Mouse (Mus musculus) embryonic facial prominence, embryonic 15.5 days (tissue): ENCODE measurements around the gene Cdc42ep5. TPM values are rescaled to one million over a fixed set of nuclear protein-coding genes. Genes with fewer than 3 reads are reported as not detected.

Experiments
- ATAC-seq: fragments of 200-750 bp; cut with Nextera tagmentation; 2 replicates; pipeline ENCODE4 v1.8.0; 2017; ENCODE audit warnings: low read depth, moderate TSS enrichment; ENCODE audit not compliant: insufficient number of reproducible peaks, low FRiP score, low TSS enrichment
- H3K27ac ChIP-seq: fragments of 300-500 bp; sonication (generic); replicated peaks from 2 replicates; pipeline ENCODE4 v1.5.1; 2015; ENCODE audit warnings: mild to moderate bottlenecking, inconsistent platforms
- H3K27me3 ChIP-seq: fragments of 300-500 bp; sonication (generic); 2 replicates; pipeline ENCODE4 v1.6.1; 2015; ENCODE audit warnings: inconsistent platforms
- H3K36me3 ChIP-seq: fragments of 300-500 bp; sonication (generic); 2 replicates; pipeline ENCODE4 v1.6.1; 2015; ENCODE audit warnings: mild to moderate bottlenecking, inconsistent platforms
- H3K4me1 ChIP-seq: fragments of 300-500 bp; sonication (generic); 2 replicates; pipeline ENCODE4 v1.6.1; 2015; ENCODE audit warnings: inconsistent platforms
- H3K4me2 ChIP-seq: fragments of 300-500 bp; sonication (generic); replicated peaks from 2 replicates; pipeline ENCODE4 v1.6.1; 2015; ENCODE audit warnings: mild to moderate bottlenecking, inconsistent platforms
- H3K4me3 ChIP-seq: fragments of 300-500 bp; sonication (generic); replicated peaks from 2 replicates; pipeline ENCODE4 v1.5.1; 2015; ENCODE audit warnings: mild to moderate bottlenecking, inconsistent platforms
- H3K9ac ChIP-seq: fragments of 300-500 bp; sonication (generic); 2 replicates; pipeline ENCODE4 v1.6.1; 2015; ENCODE audit warnings: inconsistent platforms
- H3K9me3 ChIP-seq: fragments of 300-500 bp; sonication (generic); replicated peaks from 2 replicates; pipeline ENCODE4 v1.6.1; 2016; ENCODE audit warnings: inconsistent platforms
- WGBS: fragments of 180-500 bp; shearing (Covaris S2); methylation state at CpG from one replicate; pipeline ENCODE4 v1.1.7; 2015; 5-methylcytosine and 5-hydroxymethylcytosine counted together
- polyA plus RNA-seq: library from polyadenylated mRNA; unstranded; fragments of >200 nt; fragmentation: Nextera tagmentation; extraction: Ambion mirVana; gene quantifications from 2 replicates; pipeline ENCODE4 v1.2.1, GENCODE M21; 2015

Cdc42ep5 gene
- polyA plus RNA-seq, 1 experiment from 2014 or later = 63.2 TPM

GRCm38 (mm10) chr7:4123732-4124131, 40.9 kb downstream of the Cdc42ep5 start:
- H3K36me3 ChIP-seq = no peaks in the 10 kb centered on the region

GRCm38 (mm10) chr7:4122783-4123182, 41.9 kb downstream of the Cdc42ep5 start:
- peaks cover 21% of the 10 kb centered on the region for H3K27me3 ChIP-seq
- H3K4me1 ChIP-seq = peaks cover 27% of the 10 kb centered on the region
- no peak for ATAC-seq
- 81% methylated on average over 10 of the region's 10 CpGs for WGBS
- H3K27ac ChIP-seq = no peak overlapping the region
- no peak overlapping the region for H3K4me3 ChIP-seq
- no peak overlapping the region for H3K4me2 ChIP-seq
- H3K9ac ChIP-seq = no peak overlapping the region
- no peaks in the 10 kb centered on the region for H3K36me3 ChIP-seq
- H3K9me3 ChIP-seq = no peaks in the 10 kb centered on the region

More at GRCm38 (mm10) chr7:4123732-4124131, 40.9 kb downstream of the Cdc42ep5 start:
- ATAC-seq = no peak
- Histone ChIP-seq H3K4me3 (no peak overlapping the region), H3K4me1 (peaks cover 27% of the 10 kb centered on the region), H3K9me3 (no peaks in the 10 kb centered on the region), H3K9ac (no peak overlapping the region), H3K27me3 (peaks cover 16% of the 10 kb centered on the region), H3K27ac (no peak overlapping the region), H3K4me2 (no peak overlapping the region)
- WGBS = 48% methylated on average over 1 of the region's 1 CpGs

GRCm38 (mm10) chr7:4122076-4122768, 42.4 kb downstream of the Cdc42ep5 start:
- Histone ChIP-seq H3K9me3 (no peaks in the 10 kb centered on the region), H3K36me3 (no peaks in the 10 kb centered on the region), H3K27ac (no peak overlapping the region), H3K27me3 (peaks cover 21% of the 10 kb centered on the region), H3K9ac (no peak overlapping the region), H3K4me1 (peaks cover 27% of the 10 kb centered on the region), H3K4me2 (no peak overlapping the region), H3K4me3 (no peak overlapping the region)
- no peak for ATAC-seq
- WGBS = 42% methylated on average over 11 of the region's 11 CpGs

- Histone ChIP-seq H3K4me3 (peak overlapping the region; percentile 51), H3K4me2 (peak overlapping the region; percentile 86)
- 14% methylated on average over 19 of the region's 19 CpGs for WGBS
Observed at GRCm38 (mm10) chr7:4119976-4120921, 44.4 kb downstream of the Cdc42ep5 start.

GRCm38 (mm10) chr7:4119344-4119902, 45.2 kb downstream of the Cdc42ep5 start, which contains the start of gene Ttyh1:
TSS of gene Ttyh1 (plus strand) at chr7:4119408.
- ATAC-seq = no peak
- H3K9me3 ChIP-seq = no peaks in the 10 kb centered on the region
- H3K4me3 ChIP-seq = peak within 1 kb of the TSS; percentile 51
- H3K27ac ChIP-seq = no peak within 1 kb of the TSS
- peaks cover 21% of the 10 kb centered on the region for H3K27me3 ChIP-seq
- H3K9ac ChIP-seq = peak within 1 kb of the TSS; percentile 28; the same call in 1 of the 2 replicates
- H3K4me2 ChIP-seq = peak within 1 kb of the TSS; percentile 86
- WGBS = 2% methylated on average over 35 of the region's 37 CpGs
- no peaks in the 10 kb centered on the region for H3K36me3 ChIP-seq
- peaks cover 22% of the 10 kb centered on the region for H3K4me1 ChIP-seq

More at GRCm38 (mm10) chr7:4119976-4120921, 44.4 kb downstream of the Cdc42ep5 start:
- peaks cover 21% of the 10 kb centered on the region for H3K27me3 ChIP-seq
- no peak for ATAC-seq
- no peaks in the 10 kb centered on the region for H3K9me3 ChIP-seq
- H3K4me1 ChIP-seq = peaks cover 27% of the 10 kb centered on the region
- H3K27ac ChIP-seq = no peak overlapping the region
- H3K9ac ChIP-seq = no peak overlapping the region
- H3K36me3 ChIP-seq = no peaks in the 10 kb centered on the region

GRCm38 (mm10) chr7:4117050-4117814, 47.4 kb downstream of the Cdc42ep5 start:
- Histone ChIP-seq H3K4me1 (peaks cover 16% of the 10 kb centered on the region), H3K27me3 (peaks cover 21% of the 10 kb centered on the region), H3K36me3 (no peaks in the 10 kb centered on the region), H3K9me3 (no peaks in the 10 kb centered on the region), H3K9ac (no peak overlapping the region), H3K27ac (no peak overlapping the region), H3K4me2 (no peak overlapping the region), H3K4me3 (no peak overlapping the region)
- 47% methylated on average over 8 of the region's 8 CpGs for WGBS
- no peak for ATAC-seq

GRCm38 (mm10) chr7:4111766-4112165, 52.9 kb downstream of the Cdc42ep5 start:
- Histone ChIP-seq H3K9me3 (no peaks in the 10 kb centered on the region), H3K4me3 (no peak overlapping the region), H3K36me3 (no peaks in the 10 kb centered on the region), H3K4me2 (no peak overlapping the region), H3K4me1 (no peaks in the 10 kb centered on the region), H3K27ac (no peak overlapping the region), H3K27me3 (no peaks in the 10 kb centered on the region), H3K9ac (no peak overlapping the region)
- WGBS = 52% methylated on average over 3 of the region's 3 CpGs
- no peak for ATAC-seq

GRCm38 (mm10) chr7:4103411-4103810, 61.2 kb downstream of the Cdc42ep5 start:
- no peak overlapping the region for H3K4me2 ChIP-seq
- WGBS = 15% methylated on average over 4 of the region's 4 CpGs
- H3K9me3 ChIP-seq = no peaks in the 10 kb centered on the region
- no peak overlapping the region for H3K9ac ChIP-seq
- no peak overlapping the region for H3K27ac ChIP-seq
- no peak for ATAC-seq
- no peaks in the 10 kb centered on the region for H3K4me1 ChIP-seq
- H3K4me3 ChIP-seq = no peak overlapping the region
- H3K36me3 ChIP-seq = no peaks in the 10 kb centered on the region
- H3K27me3 ChIP-seq = no peaks in the 10 kb centered on the region
